Mouse (Mus musculus) liver, embryonic 13.5 days (tissue): ENCODE data around the gene Pan3. TPM values are rescaled to one million over a fixed set of nuclear protein-coding genes. Genes with fewer than 3 reads are reported as not detected.

ENCODE experiments used
- ATAC-seq: fragments of 200-750 bp; cut with Nextera tagmentation; 2 replicates; pipeline ENCODE4 v1.8.0; 2017; ENCODE audit warnings: low read depth, mild to moderate bottlenecking, moderate number of reproducible peaks, moderate library complexity
- DNase-seq: peaks from one replicate; pipeline ENCODE4 v3.0.0; 2022
- H3K27ac ChIP-seq: fragments of 300-500 bp; sonication (generic); 2 replicates; pipeline ENCODE4 v1.5.1; 2015; ENCODE audit warnings: moderate library complexity, mild to moderate bottlenecking, inconsistent platforms
- H3K27me3 ChIP-seq: fragments of 300-500 bp; sonication (generic); 2 replicates; pipeline ENCODE4 v1.6.1; 2015; ENCODE audit warnings: mild to moderate bottlenecking, inconsistent platforms
- H3K36me3 ChIP-seq: fragments of 300-500 bp; sonication (generic); 2 replicates; pipeline ENCODE4 v1.6.1; 2015; ENCODE audit warnings: mild to moderate bottlenecking, inconsistent platforms
- H3K4me1 ChIP-seq: fragments of 300-500 bp; sonication (generic); replicated peaks from 2 replicates; pipeline ENCODE4 v1.6.1; 2015; ENCODE audit warnings: inconsistent platforms
- H3K4me2 ChIP-seq: fragments of 300-500 bp; sonication (generic); 2 replicates; pipeline ENCODE4 v1.6.1; 2015; ENCODE audit warnings: inconsistent platforms, mild to moderate bottlenecking, moderate library complexity
- H3K4me3 ChIP-seq: fragments of 300-500 bp; sonication (generic); replicated peaks from 2 replicates; pipeline ENCODE4 v1.5.1; 2015; ENCODE audit warnings: mild to moderate bottlenecking, inconsistent platforms
- H3K9ac ChIP-seq: fragments of 300-500 bp; sonication (generic); 2 replicates; pipeline ENCODE4 v1.6.1; 2015; ENCODE audit warnings: mild to moderate bottlenecking, inconsistent platforms
- H3K9me3 ChIP-seq: fragments of 300-500 bp; sonication (generic); replicated peaks from 2 replicates; pipeline ENCODE4 v1.6.1; 2016; ENCODE audit warnings: inconsistent platforms
- WGBS: fragments of 180-500 bp; shearing (Covaris S2); methylation state at CpG from one replicate; pipeline ENCODE4 v1.1.7; 2015; ENCODE audit not compliant: insufficient replicate concordance; 5-methylcytosine and 5-hydroxymethylcytosine counted together
- polyA plus RNA-seq: library from polyadenylated mRNA; unstranded; fragments of >200 nt; fragmentation: Nextera tagmentation; extraction: Ambion mirVana; gene quantifications from 2 replicates; pipeline ENCODE4 v1.2.1, GENCODE M21; 2015

Gene Pan3
- polyA plus RNA-seq, 1 experiment from 2014 or later = 39.3 TPM

GRCm38 (mm10) chr5:147430936-147431839, 1.2 kb downstream of the Pan3 start:
- Histone ChIP-seq H3K27me3 (no peaks in the 10 kb centered on the region), H3K4me1 (peaks cover 58% of the 10 kb centered on the region), H3K9me3 (no peaks in the 10 kb centered on the region), H3K9ac (peak overlapping the region; percentile 99), H3K4me3 (peak overlapping the region; percentile 99), H3K4me2 (peak overlapping the region; percentile 83), H3K27ac (peak overlapping the region; percentile 99), H3K36me3 (peaks cover 6% of the 10 kb centered on the region; the same call in 1 of the 2 replicates)
- under 1% methylated on average over 62 of the region's 68 CpGs for WGBS
- ATAC-seq (peak; percentile 48), DNase-seq (peak; percentile 46)

DNA sequence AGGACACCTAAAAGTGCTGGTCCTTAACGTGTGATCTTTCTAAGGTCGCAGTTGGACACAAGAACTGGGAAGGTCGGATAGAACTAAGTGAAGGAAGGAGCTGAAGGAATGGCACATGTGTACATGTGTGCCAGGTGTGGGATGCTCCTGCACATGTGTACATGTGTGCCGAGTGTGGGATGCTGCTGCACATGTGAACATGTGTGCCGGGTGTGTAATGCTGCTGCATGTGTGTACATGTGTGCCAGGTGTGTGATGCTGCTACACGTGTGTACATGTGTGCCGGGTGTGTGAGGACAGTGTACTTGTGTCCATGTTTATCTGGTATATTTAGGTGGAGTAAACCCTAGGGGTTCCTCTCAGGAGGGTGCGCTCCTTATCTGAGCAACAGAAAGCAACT, 3.0 kb downstream of the Pan3 start:
- Histone ChIP-seq H3K27ac (peak overlapping the region; percentile 62), H3K4me2 (peak overlapping the region; percentile 83)

GRCm38 (mm10) chr5:147435224-147435623, 5.3 kb downstream of the Pan3 start:
- Histone ChIP-seq H3K4me2 (peak overlapping the region; percentile 25), H3K9ac (peak overlapping the region; percentile 24; the same call in 1 of the 2 replicates), H3K36me3 (peaks cover 19% of the 10 kb centered on the region), H3K9me3 (no peaks in the 10 kb centered on the region), H3K27ac (no peak overlapping the region), H3K4me3 (no peak overlapping the region), H3K4me1 (peaks cover 81% of the 10 kb centered on the region), H3K27me3 (no peaks in the 10 kb centered on the region)
- ATAC-seq (no peak), DNase-seq (no peak)
- 38% methylated on average over 4 of the region's 4 CpGs for WGBS

More for the DNA sequence above, 3.0 kb downstream of the Pan3 start:
- Histone ChIP-seq H3K9ac (peak overlapping the region; percentile 68), H3K4me3 (peak overlapping the region; percentile 99), H3K9me3 (no peaks in the 10 kb centered on the region), H3K27me3 (no peaks in the 10 kb centered on the region), H3K4me1 (peaks cover 72% of the 10 kb centered on the region), H3K36me3 (peaks cover 6% of the 10 kb centered on the region; the same call in 1 of the 2 replicates)
- DNase-seq = no peak
- WGBS = 58% methylated on average over 8 of the region's 8 CpGs
- no peak for ATAC-seq

GRCm38 (mm10) chr5:147435751-147436150, 5.8 kb downstream of the Pan3 start:
- Histone ChIP-seq H3K36me3 (peaks cover 19% of the 10 kb centered on the region), H3K9ac (no peak overlapping the region), H3K9me3 (no peaks in the 10 kb centered on the region), H3K27ac (no peak overlapping the region), H3K4me1 (peaks cover 86% of the 10 kb centered on the region), H3K27me3 (no peaks in the 10 kb centered on the region), H3K4me3 (no peak overlapping the region), H3K4me2 (no peak overlapping the region)
- ATAC-seq (no peak), DNase-seq (no peak)
- WGBS = 58% methylated on average over 2 of the region's 2 CpGs

DNA sequence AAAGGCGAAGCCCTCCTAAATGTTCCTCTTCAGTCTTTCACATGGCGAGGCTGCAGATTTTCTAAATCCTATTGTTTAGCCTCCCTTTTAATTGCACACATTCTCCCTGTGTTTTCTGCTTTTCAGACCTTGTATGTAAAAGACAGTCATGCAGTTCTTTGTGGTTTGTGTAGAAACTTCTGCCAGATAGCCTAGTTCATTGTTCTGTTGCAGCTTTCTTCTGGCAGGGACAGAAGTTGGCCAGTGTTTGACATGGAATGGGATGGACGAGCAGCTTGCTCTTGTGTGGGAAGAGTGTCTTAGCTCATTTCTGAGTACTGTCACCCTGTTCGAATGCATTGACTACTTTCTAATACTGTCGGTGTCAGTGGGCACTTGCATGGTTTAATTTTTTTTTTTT, 6.5 kb downstream of the Pan3 start:
- peak overlapping the region; percentile 29 for H3K27ac ChIP-seq
- no peak overlapping the region for H3K4me3 ChIP-seq
- no peaks in the 10 kb centered on the region for H3K27me3 ChIP-seq
- ATAC-seq (no peak), DNase-seq (no peak)
- peaks cover 19% of the 10 kb centered on the region for H3K36me3 ChIP-seq
- no peaks in the 10 kb centered on the region for H3K9me3 ChIP-seq
- peaks cover 93% of the 10 kb centered on the region for H3K4me1 ChIP-seq
- 74% methylated on average over 5 of the region's 5 CpGs for WGBS
- H3K4me2 ChIP-seq = peak overlapping the region; percentile 27
- H3K9ac ChIP-seq = peak overlapping the region; percentile 2; the same call in 1 of the 2 replicates

GRCm38 (mm10) chr5:147440996-147441507, 11.1 kb downstream of the Pan3 start:
- no peaks in the 10 kb centered on the region for H3K9me3 ChIP-seq
- peaks cover 88% of the 10 kb centered on the region for H3K4me1 ChIP-seq
- H3K27me3 ChIP-seq = no peaks in the 10 kb centered on the region
- H3K4me2 ChIP-seq = peak overlapping the region; percentile 55
- 40% methylated on average over 3 of the region's 3 CpGs for WGBS
- peak overlapping the region; percentile 48 for H3K9ac ChIP-seq
- no peak for DNase-seq
- H3K4me3 ChIP-seq = peak overlapping the region; percentile 11; the same call in 1 of the 2 replicates
- no peak for ATAC-seq
- peaks cover 17% of the 10 kb centered on the region for H3K36me3 ChIP-seq
- H3K27ac ChIP-seq = peak overlapping the region; percentile 81

DNA sequence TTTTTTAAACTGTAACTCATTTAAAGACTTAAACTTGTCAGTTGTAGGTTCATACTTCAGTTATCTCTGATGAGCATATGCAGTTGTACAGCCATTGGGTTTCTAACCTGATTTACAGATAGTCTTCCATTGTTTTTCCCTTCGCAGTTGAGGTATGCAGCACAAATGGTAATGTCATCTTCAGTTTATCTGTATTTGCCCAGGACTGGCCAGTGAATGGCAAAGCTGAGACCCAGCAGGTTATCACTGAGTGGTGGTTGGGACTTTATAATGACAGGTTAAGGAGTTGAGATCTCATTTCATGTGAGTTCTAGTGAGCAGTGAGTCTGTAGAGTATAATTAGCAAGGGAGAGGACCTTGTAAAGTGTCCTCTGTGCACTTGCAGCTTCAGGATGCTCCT, 12.0 kb downstream of the Pan3 start:
- Histone ChIP-seq H3K9me3 (no peaks in the 10 kb centered on the region), H3K9ac (peak overlapping the region; percentile 35; the same call in 1 of the 2 replicates), H3K27ac (peak overlapping the region; percentile 88), H3K36me3 (peaks cover 17% of the 10 kb centered on the region), H3K4me2 (peak overlapping the region; percentile 45), H3K27me3 (no peaks in the 10 kb centered on the region), H3K4me1 (peaks cover 88% of the 10 kb centered on the region), H3K4me3 (no peak overlapping the region)
- DNase-seq (peak; percentile 45), ATAC-seq (peak; percentile 78)
- WGBS = 19% methylated on average over 1 of the region's 1 CpGs

GRCm38 (mm10) chr5:147442741-147443140, 12.8 kb downstream of the Pan3 start:
- 0 out of 2 replicates have a peak overlapping the region, but pooled peaks have one; percentile 45 for H3K4me2 ChIP-seq
- no peak for DNase-seq

GRCm38 (mm10) chr5:147444298-147444697, 14.3 kb downstream of the Pan3 start:
- Histone ChIP-seq H3K9ac (no peak overlapping the region), H3K4me2 (peak overlapping the region; percentile 46), H3K4me3 (no peak overlapping the region), H3K9me3 (no peaks in the 10 kb centered on the region), H3K36me3 (peaks cover 11% of the 10 kb centered on the region), H3K27me3 (no peaks in the 10 kb centered on the region), H3K27ac (peak overlapping the region; percentile 72), H3K4me1 (peaks cover 87% of the 10 kb centered on the region)
- DNase-seq (peak; percentile 53), ATAC-seq (peak; percentile 78)
- WGBS = 24% methylated on average over 6 of the region's 6 CpGs

More at GRCm38 (mm10) chr5:147442741-147443140, 12.8 kb downstream of the Pan3 start:
- Histone ChIP-seq H3K27ac (peak overlapping the region; percentile 88), H3K9ac (no peak overlapping the region), H3K27me3 (no peaks in the 10 kb centered on the region), H3K9me3 (no peaks in the 10 kb centered on the region), H3K4me3 (no peak overlapping the region), H3K4me1 (peaks cover 87% of the 10 kb centered on the region), H3K36me3 (peaks cover 17% of the 10 kb centered on the region)
- 57% methylated on average over 4 of the region's 4 CpGs for WGBS
- ATAC-seq = no peak

DNA sequence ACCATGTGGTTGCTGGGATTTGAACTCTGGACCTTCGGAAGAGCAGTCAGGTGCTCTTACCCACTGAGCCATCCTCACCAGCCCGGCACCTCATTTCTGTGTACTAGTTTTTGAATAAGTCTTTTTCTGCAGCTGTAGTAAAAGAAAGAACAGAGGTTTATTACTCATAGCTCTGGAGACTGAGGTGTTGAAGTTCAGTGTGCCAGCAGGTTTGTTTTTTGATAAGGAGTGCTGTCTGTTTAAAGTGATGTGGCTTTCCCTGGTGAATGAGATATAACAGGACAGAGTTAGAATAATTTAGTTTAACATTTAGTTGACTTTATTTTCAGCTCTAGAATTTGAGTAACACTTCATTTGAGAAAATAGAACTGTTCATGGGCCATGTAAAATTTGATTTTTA, 14.8 kb downstream of the Pan3 start:
- WGBS = 73% methylated on average over 2 of the region's 2 CpGs
- Histone ChIP-seq H3K4me2 (peak overlapping the region; percentile 46), H3K9me3 (no peaks in the 10 kb centered on the region), H3K4me1 (peaks cover 87% of the 10 kb centered on the region), H3K4me3 (no peak overlapping the region), H3K9ac (no peak overlapping the region), H3K27me3 (no peaks in the 10 kb centered on the region), H3K27ac (peak overlapping the region; percentile 72), H3K36me3 (peaks cover 9% of the 10 kb centered on the region)
- ATAC-seq = peak; percentile 61
- no peak for DNase-seq

- Histone ChIP-seq H3K4me2 (0 out of 2 replicates have a peak overlapping the region, but pooled peaks have one; percentile 1), H3K9me3 (no peaks in the 10 kb centered on the region), H3K36me3 (peaks cover 9% of the 10 kb centered on the region), H3K27me3 (no peaks in the 10 kb centered on the region), H3K4me3 (no peak overlapping the region), H3K4me1 (peaks cover 83% of the 10 kb centered on the region), H3K27ac (peak overlapping the region; percentile 72), H3K9ac (peak overlapping the region; percentile 54)
- ATAC-seq = no peak
- no peak for DNase-seq
- 62% methylated on average over 4 of the region's 4 CpGs for WGBS
Measured at GRCm38 (mm10) chr5:147445252-147445651, 15.3 kb downstream of the Pan3 start.
